Mouse (Mus musculus) stomach, postnatal 0 days (tissue): ENCODE results near the gene Elmod3. TPM values are rescaled to one million over a fixed set of nuclear protein-coding genes. Genes with fewer than 3 reads are reported as not detected.
A peak's percentile ranks its signal among the peaks of the same experiment; 100 is the strongest.

Experiments
- ATAC-seq: fragments of 200-750 bp; cut with Nextera tagmentation; 2 replicates; pipeline ENCODE4 v1.8.0; 2017; ENCODE audit not compliant: low FRiP score, low TSS enrichment
- DNase-seq: peaks from one replicate; pipeline ENCODE4 v3.0.0-alpha.2; 2016; ENCODE audit warnings: low spot score
- H3K27ac ChIP-seq: fragments of 300-500 bp; sonication (generic); replicated peaks from 2 replicates; pipeline ENCODE4 v1.5.1; 2014; ENCODE audit warnings: mild to moderate bottlenecking, control low read depth
- H3K27me3 ChIP-seq: fragments of 300-500 bp; sonication (generic); 2 replicates; pipeline ENCODE4 v1.6.1; 2014; ENCODE audit warnings: low read length; ENCODE audit not compliant: control insufficient read depth, insufficient read depth
- H3K36me3 ChIP-seq: fragments of 300-500 bp; sonication (generic); 2 replicates; pipeline ENCODE4 v1.6.1; 2014; ENCODE audit warnings: low read length, mixed read lengths; ENCODE audit not compliant: control insufficient read depth, insufficient read depth
- H3K4me1 ChIP-seq: fragments of 300-500 bp; sonication (generic); replicated peaks from 2 replicates; pipeline ENCODE4 v1.6.1; 2014; ENCODE audit warnings: antibody characterized with exemption; ENCODE audit not compliant: control insufficient read depth, insufficient read depth
- H3K4me2 ChIP-seq: fragments of 300-500 bp; sonication (generic); replicated peaks from 2 replicates; pipeline ENCODE4 v1.6.1; 2014; ENCODE audit warnings: low read depth, mild to moderate bottlenecking, control low read depth, moderate library complexity
- H3K4me3 ChIP-seq: fragments of 300-500 bp; sonication (generic); 2 replicates; pipeline ENCODE4 v1.5.1; 2014; ENCODE audit warnings: low read depth, low read length, control low read depth
- H3K9ac ChIP-seq: fragments of 300-500 bp; sonication (generic); 2 replicates; pipeline ENCODE4 v1.6.1; 2014; ENCODE audit warnings: mild to moderate bottlenecking, low read length, control low read depth, mixed read lengths
- H3K9me3 ChIP-seq: fragments of 300-500 bp; sonication (generic); 2 replicates; pipeline ENCODE4 v1.6.1; 2016; ENCODE audit warnings: low read length; ENCODE audit not compliant: control insufficient read depth
- CTCF ChIP-seq: IDR thresholded peaks from 2 replicates; pipeline ENCODE4 v1.5.1; 2016; ENCODE audit warnings: antibody characterized with exemption, low read depth, mild to moderate bottlenecking, moderate library complexity
- EP300 ChIP-seq: optimal IDR thresholded peaks from 2 replicates; pipeline ENCODE3; 2016; ENCODE audit warnings: antibody characterized with exemption
- WGBS: fragments of 180-500 bp; shearing (Covaris S2); extraction: QIAGEN DNeasy Blood & Tissue Kit; methylation state at CpG from one replicate; pipeline ENCODE4 v1.1.7; 2014; 5-methylcytosine and 5-hydroxymethylcytosine counted together
- polyA plus RNA-seq: library from polyadenylated mRNA; unstranded; fragments of >200 nt; fragmentation: Nextera tagmentation; extraction: Ambion mirVana; gene quantifications from 2 replicates; pipeline ENCODE4 v1.2.1, GENCODE M21; 2015

The Elmod3 gene
- polyA plus RNA-seq, 1 experiment from 2014 or later = 13.3 TPM

DNA sequence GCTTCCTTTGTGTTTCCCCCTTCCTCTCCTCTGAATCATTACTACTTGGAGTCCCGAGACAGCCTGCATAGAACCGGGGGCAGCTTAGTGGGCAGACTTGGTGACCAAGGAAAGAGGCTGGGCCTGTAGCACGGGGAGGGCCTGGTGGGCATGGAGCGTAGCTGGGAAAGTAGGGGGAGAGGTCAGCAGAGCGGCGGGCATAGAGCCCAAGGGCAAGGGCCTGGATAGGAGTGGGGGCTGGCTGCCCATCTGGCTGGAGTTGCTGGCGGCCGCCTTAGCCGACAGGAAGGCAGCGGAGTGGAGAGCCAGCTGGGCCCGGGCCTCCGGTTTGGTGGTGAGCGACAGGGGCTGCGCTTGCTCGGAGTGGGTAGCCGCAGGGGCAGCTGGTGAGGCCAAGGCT lies 29.1 kb upstream of the Elmod3 start:
- 82% methylated on average over 16 of the region's 16 CpGs for WGBS
- DNase-seq = no peak
- Histone ChIP-seq H3K4me2 (no peak overlapping the region), H3K36me3 (peaks cover 4% of the 10 kb centered on the region; the same call in 1 of the 2 replicates), H3K27ac (no peak overlapping the region), H3K4me1 (no peaks in the 10 kb centered on the region), H3K9ac (no peak overlapping the region), H3K9me3 (no peaks in the 10 kb centered on the region), H3K27me3 (no peaks in the 10 kb centered on the region), H3K4me3 (no peak overlapping the region)
- TF ChIP-seq CTCF (no peak), EP300 (no peak)
- no peak for ATAC-seq

DNA sequence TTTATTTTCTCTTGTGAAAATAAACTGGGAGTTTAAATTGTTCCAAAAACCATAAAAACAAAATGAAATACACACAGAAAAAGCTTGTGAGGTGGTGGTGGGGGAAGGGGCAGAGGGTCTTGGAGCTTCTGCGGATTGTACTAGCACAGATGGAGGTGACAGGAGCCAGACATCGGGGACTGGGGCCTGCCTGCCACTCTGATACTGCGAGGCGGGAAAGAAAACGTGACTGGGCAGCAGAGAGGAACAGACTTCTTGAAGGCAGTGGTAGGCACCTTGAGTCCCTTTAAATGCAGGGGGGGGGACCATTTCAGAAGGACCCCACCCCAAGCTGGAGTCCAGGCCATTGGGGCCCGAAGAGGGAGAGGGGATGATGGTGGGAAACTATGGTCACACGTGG lies 28.2 kb upstream of the Elmod3 start:
- no peak overlapping the region for H3K4me2 ChIP-seq
- no peak overlapping the region for H3K9ac ChIP-seq
- TF ChIP-seq EP300 (no peak), CTCF (no peak)
- no peaks in the 10 kb centered on the region for H3K9me3 ChIP-seq
- DNase-seq (no peak), ATAC-seq (no peak)
- no peaks in the 10 kb centered on the region for H3K4me1 ChIP-seq
- peaks cover 4% of the 10 kb centered on the region; the same call in 1 of the 2 replicates for H3K36me3 ChIP-seq
- no peak overlapping the region for H3K4me3 ChIP-seq
- no peaks in the 10 kb centered on the region for H3K27me3 ChIP-seq
- 79% methylated on average over 7 of the region's 7 CpGs for WGBS
- 0 out of 2 replicates have a peak overlapping the region, but pooled peaks have one; percentile 2 for H3K27ac ChIP-seq

DNA sequence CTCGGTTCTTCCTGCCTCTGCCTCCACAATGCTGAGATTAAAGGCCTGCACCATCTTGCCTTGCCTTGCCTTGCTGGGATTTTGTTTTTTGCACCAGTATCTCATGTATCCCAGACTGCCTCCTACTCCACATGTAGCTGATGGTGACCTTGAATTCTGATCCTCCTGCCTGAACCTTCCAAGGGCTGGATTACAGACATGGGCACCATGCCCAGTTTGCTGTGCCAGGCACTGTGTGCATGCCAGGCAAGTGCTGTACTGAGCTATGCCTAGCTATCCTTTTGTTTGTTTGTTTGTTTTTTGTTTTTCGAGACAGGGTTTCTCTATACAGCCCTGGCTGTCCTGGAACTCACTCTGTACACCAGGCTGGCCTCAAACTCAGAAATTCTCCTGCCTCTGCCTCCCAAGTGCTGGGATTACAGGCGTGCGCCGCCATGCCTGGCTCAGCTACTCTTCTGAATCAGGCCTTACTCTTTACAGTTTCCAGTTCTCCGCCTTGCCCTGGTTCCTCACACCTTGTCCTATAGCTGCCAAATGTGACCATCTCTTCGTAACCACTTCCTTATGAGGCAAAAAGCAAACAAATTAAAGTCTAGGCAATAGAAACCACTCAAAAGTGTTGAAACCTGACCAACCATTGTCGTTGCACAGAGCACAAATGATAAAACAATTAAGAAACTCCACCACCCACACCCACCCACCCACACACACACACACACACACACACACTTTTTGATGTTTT lies 25.6 kb upstream of the Elmod3 start:
- H3K4me1 ChIP-seq = no peaks in the 10 kb centered on the region
- no peak overlapping the region for H3K27ac ChIP-seq
- H3K4me2 ChIP-seq = no peak overlapping the region
- H3K27me3 ChIP-seq = no peaks in the 10 kb centered on the region
- no peak for TF ChIP-seq CTCF
- TF ChIP-seq EP300 = no peak
- no peak for ATAC-seq
- no peak overlapping the region for H3K4me3 ChIP-seq
- H3K9ac ChIP-seq = no peak overlapping the region
- peaks cover 4% of the 10 kb centered on the region; the same call in 1 of the 2 replicates for H3K36me3 ChIP-seq
- WGBS = 87% methylated on average over 8 of the region's 8 CpGs
- DNase-seq = no peak
- no peaks in the 10 kb centered on the region for H3K9me3 ChIP-seq

DNA sequence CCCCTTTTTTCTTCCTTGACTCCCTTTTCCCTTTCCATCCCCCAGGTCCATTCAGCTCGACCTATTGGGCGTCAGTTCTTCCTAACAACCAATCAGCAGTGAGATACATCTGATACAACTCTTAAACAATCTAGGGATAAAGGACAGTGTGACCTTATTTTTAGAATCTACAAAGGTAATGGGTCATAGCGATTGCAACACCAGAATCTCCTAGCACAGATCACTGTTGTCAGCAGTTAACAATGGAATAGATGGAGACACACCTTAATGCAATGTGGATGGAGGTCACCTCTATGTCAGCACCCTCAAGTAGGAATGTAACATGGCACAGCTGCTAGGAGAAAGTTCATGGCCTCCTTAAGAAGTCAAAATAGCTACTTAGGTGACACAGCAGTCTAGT lies 24.7 kb upstream of the Elmod3 start:
- Histone ChIP-seq H3K4me1 (no peaks in the 10 kb centered on the region), H3K9me3 (no peaks in the 10 kb centered on the region), H3K27me3 (no peaks in the 10 kb centered on the region), H3K4me2 (no peak overlapping the region), H3K36me3 (peaks cover 4% of the 10 kb centered on the region; the same call in 1 of the 2 replicates), H3K27ac (no peak overlapping the region), H3K4me3 (no peak overlapping the region), H3K9ac (no peak overlapping the region)
- no peak for TF ChIP-seq EP300
- no peak for TF ChIP-seq CTCF
- DNase-seq (no peak), ATAC-seq (no peak)
- 46% methylated on average over 3 of the region's 3 CpGs for WGBS

GRCm38 (mm10) chr6:72620920-72621319 lies 22.7 kb upstream of the Elmod3 start:
- Histone ChIP-seq H3K4me2 (no peak overlapping the region), H3K27ac (peak overlapping the region; percentile 49; the same call in 1 of the 2 replicates), H3K9me3 (no peaks in the 10 kb centered on the region), H3K36me3 (no peaks in the 10 kb centered on the region), H3K9ac (no peak overlapping the region), H3K27me3 (no peaks in the 10 kb centered on the region), H3K4me1 (peaks cover 4% of the 10 kb centered on the region; the same call in 1 of the 2 replicates), H3K4me3 (no peak overlapping the region)
- no peak for TF ChIP-seq CTCF
- TF ChIP-seq EP300 = no peak
- DNase-seq (no peak), ATAC-seq (no peak)
- 68% methylated on average over 5 of the region's 5 CpGs for WGBS

GRCm38 (mm10) chr6:72619734-72620532 lies 21.7 kb upstream of the Elmod3 start:
- peak; percentile 77 for ATAC-seq
- TF ChIP-seq EP300 (no peak), CTCF (no peak)
- DNase-seq = peak; percentile 69
- H3K4me2 ChIP-seq = no peak overlapping the region; the same call in 1 of the 2 replicates
- H3K4me3 ChIP-seq = no peak overlapping the region
- no peaks in the 10 kb centered on the region for H3K36me3 ChIP-seq
- H3K9ac ChIP-seq = no peak overlapping the region
- peaks cover 13% of the 10 kb centered on the region for H3K4me1 ChIP-seq
- no peaks in the 10 kb centered on the region for H3K9me3 ChIP-seq
- no peaks in the 10 kb centered on the region for H3K27me3 ChIP-seq
- WGBS = 23% methylated on average over 12 of the region's 12 CpGs
- peak overlapping the region; percentile 77 for H3K27ac ChIP-seq
